Mouse (Mus musculus): ENCODE results near the gene Hint1. TPM values are rescaled to one million over a fixed set of nuclear protein-coding genes. Genes with fewer than 3 reads are reported as not detected.

The Hint1 gene
- total RNA-seq, 2 experiments from 2014 or later = 234 to 245 TPM

DNA sequence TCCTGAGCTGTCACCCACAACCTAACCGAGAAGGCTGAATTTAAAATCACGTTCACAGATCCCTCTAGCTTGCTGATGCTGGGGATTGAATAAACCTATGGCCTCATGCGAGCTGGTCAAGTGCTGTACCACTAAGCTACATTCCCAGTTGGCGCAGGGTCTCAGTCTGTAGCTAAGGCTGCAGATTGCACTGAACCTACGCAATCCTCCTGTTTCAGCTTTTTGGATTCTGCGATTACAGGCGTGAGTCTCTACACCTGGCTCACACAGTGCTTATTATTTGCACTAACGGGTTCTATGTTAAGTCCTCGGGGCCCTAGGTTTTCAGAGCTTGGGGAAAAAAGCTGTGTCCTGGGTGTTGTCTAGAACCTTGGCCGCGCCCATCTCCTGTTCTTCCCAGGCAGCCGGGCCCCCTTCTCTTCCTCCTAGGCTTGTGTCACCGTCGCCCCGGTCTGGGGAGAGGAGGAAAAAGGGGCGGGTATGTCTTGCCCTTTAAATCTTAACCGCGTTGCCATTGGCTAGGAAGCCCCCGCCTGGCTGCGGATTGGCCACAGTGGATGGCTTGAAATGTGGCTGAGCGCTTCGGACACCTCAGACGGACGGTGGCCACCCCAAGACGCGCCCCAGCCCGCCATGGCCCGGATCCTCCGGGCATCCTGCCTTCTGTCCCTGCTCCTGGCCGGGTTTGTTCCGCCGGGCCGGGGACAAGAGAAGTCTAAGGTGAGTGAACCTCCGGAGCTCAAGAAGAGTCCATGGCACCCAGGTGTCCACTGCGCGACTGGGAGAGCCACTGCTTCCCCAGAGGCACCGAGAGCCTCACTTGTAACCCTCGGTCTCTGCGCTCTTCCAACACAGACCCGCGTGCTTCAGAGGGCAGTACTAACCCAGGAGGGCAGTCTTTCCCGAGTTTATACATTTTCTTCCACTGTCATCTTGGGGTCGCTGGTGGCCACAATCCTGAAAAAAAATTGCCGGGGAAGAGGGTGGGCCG, 36.4 kb downstream of the Hint1 start, which contains the start of gene Gpx3:
TSS of gene Gpx3 (plus strand) at position 121 of the 991 bp plus-strand sequence.
- DNase-seq (ENCODE audit: extremely low spot score in 1 of 2, low spot score in 2 of 2) = peak; percentile 49 to 53
- no peak within 1 kb of the TSS for H3K27ac ChIP-seq

DNA sequence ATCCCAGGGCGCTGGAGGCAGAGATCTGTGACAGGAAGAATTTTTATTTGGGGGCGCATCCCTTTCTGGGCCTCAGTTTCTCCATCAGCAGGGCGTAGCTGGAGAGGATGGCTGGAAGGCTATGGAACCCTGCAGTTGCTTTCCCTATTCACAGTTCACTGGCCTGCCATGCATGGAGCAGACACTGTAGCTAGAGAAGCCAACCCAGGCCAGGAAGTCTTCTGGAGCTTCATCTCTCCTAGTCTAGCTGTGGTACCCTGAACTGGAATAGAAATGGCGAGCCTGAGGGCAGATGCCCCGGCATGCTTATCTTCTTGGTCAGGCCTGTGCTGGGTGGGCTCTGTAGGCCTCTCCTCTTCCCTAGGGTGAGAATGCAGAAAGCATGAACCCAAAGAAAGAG, 37.2 kb downstream of the Hint1 start:
- DNase-seq (ENCODE audit: extremely low spot score in 1 of 2, low spot score in 2 of 2) = no peak
- H3K4me3 ChIP-seq = no peak overlapping the region
- intact Hi-C loops (cut with DNase I) = no loop called here
- H3K27ac ChIP-seq = no peak overlapping the region
- TF ChIP-seq CTCF (IDR thresholded peaks at IDR 0.05) = no peak

More for the DNA sequence above, 36.4 kb downstream of the Hint1 start, which contains the start of gene Gpx3:
- no peak for TF ChIP-seq CTCF (IDR thresholded peaks at IDR 0.05)
- peak within 1 kb of the TSS; percentile 42 for H3K4me3 ChIP-seq
- intact Hi-C loops (cut with DNase I) = no loop called here

DNA sequence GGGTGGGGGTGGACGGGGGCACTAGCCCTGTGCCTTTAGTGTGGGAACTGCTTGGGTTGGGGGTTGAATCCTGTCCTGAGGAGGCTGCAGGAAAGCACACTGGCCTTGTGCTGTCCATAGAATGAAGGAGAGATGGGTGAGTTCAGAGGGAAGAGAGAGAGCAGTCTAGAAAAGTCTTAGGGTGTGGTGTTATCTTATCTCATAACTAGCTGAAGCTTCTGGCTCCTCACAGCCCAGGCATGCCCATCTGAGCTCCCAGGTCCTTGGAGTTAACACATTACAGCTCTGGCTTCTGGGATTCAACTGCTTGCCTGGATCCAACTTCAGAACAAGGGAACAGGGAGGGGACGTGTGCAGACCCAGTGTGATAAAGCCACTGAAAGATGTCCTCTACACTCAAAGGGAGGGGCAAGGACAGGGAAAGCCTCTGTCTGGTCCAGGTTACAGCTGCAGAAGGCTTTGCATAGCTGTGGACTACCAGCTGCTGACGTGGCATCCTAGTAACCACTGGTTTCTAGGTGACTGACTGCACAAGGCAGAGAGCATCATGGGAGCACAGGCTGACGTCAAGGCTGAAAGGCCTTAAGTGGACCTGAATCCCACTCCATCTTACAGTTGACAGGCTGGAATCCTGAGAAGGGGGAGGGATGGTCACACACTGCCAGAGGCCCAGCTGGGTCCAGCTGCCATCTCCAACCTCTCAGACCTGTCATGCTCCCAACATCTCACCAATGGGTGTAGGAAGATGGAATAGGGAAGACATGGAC, 37.9 kb downstream of the Hint1 start:
- no peak for TF ChIP-seq CTCF (IDR thresholded peaks at IDR 0.05)

DNA sequence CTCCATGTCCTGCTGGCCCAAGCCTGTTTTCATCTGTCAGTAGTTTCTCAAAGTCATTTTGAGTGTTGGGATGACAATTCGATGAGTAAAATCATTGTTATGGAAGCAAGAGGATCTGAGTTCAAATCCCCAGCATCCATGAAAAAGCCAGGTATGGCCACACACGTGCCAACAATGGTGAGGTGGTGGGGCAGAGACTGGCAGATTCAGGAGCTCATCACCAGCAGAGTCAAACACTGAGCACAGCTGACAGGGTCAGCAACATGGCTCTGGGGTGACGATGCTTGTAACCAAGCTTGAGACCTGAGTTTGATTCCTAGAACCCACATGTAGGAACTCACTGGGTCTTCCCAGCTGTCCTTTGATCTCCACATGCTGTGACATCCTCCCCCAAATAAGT, 38.9 kb downstream of the Hint1 start:
- TF ChIP-seq CTCF (IDR thresholded peaks at IDR 0.05) = no peak
- Histone ChIP-seq H3K27ac (no peak overlapping the region), H3K4me3 (no peak overlapping the region)
- intact Hi-C loops (cut with DNase I) = no loop called here
- DNase-seq (ENCODE audit: extremely low spot score in 1 of 2, low spot score in 2 of 2) = no peak

More for the DNA sequence above, 37.9 kb downstream of the Hint1 start:
- no peak for DNase-seq (ENCODE audit: extremely low spot score in 1 of 2, low spot score in 2 of 2)
- Histone ChIP-seq H3K27ac (no peak overlapping the region), H3K4me3 (no peak overlapping the region)
- intact Hi-C loops (cut with DNase I) = no loop called here

DNA sequence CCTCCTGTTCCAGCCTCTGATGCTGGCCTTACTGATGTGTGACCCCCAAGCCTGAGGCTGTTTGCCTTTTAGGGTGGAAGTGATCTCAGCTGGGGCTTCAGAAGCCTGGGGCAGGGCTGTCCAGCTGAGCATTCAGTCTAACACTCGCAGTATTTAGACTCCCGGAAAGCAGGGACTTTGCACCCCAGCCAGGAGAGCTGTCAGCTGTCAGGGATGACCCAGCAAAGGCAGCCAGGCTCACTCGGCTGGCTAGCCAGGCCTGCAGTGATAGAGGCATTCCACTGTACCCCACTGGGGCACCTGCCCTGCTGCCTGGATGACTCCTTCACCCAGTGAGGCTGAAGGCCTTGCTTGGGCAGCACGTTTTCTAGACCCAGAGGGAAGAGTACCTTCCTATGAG, 39.7 kb downstream of the Hint1 start:
- intact Hi-C loops (cut with DNase I) = no loop called here
- Histone ChIP-seq H3K27ac (no peak overlapping the region), H3K4me3 (no peak overlapping the region)
- no peak for DNase-seq (ENCODE audit: extremely low spot score in 1 of 2, low spot score in 2 of 2)
- TF ChIP-seq CTCF (IDR thresholded peaks at IDR 0.05) = no peak

DNA sequence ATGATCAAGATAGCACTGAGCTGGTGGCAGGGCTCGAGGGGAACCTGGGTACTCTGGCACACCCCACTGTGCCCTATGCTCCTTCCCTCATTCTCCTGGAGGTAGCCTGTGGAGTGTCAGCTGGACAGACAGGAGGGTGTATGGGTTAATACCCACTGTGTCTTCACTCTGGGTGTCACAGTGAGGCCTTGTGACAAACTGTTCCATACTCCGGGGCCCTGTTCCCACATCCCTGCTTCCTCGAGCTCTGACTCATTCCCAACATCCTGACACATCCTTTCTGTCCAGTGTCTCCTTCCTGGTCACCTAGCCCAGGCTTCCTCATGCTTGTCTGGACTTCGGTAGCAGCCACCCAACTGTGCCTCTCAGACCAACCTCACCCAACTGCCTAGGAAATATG, 40.3 kb downstream of the Hint1 start:
- intact Hi-C loops (cut with DNase I) = no loop called here
- H3K4me3 ChIP-seq = no peak overlapping the region
- DNase-seq (ENCODE audit: extremely low spot score in 1 of 2, low spot score in 2 of 2) = no peak
- no peak overlapping the region for H3K27ac ChIP-seq
- no peak for TF ChIP-seq CTCF (IDR thresholded peaks at IDR 0.05)

DNA sequence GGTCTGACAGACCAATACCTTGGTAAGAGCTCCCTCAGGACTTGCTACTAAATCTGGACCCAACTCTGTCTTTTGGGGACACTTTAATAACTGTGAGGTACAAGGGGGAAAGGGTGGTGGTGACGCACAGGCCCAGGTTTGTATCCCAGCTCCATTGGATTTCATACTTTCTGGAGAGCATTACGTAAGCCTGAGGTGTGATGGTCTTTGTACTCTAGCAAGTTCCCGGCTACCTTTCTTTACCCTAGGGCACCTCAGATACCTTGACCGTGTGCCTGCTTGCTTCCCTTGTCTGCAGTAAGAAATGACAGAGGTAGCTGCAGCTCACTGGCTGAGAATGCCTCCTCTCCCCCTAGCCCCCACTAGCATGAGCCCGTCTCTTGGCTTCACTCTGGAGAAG, 41.1 kb downstream of the Hint1 start:
- no peak overlapping the region for H3K4me3 ChIP-seq
- no peak for DNase-seq (ENCODE audit: extremely low spot score in 1 of 2, low spot score in 2 of 2)
- intact Hi-C loops (cut with DNase I) = no loop called here

DNA sequence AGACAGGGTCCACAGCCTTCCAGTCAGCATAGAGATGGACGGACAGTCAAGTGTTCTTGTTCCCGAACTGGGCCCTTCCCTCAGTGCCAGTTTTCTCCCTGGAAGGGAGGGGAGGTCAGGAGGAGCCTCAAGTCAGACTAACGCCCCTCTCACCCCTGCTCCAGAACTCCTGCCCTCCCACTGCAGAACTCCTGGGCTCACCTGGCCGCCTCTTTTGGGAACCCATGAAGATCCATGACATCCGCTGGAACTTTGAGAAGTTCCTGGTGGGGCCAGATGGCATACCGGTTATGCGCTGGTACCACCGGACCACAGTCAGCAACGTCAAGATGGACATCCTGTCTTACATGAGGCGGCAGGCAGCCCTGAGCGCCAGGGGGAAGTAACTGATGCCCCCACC, 43.1 kb downstream of the Hint1 start:
- no peak for TF ChIP-seq CTCF (IDR thresholded peaks at IDR 0.05)
- no peak for DNase-seq (ENCODE audit: extremely low spot score in 1 of 2, low spot score in 2 of 2)
- intact Hi-C loops (cut with DNase I) = no loop called here
- Histone ChIP-seq H3K4me3 (no peak overlapping the region), H3K27ac (no peak overlapping the region)

More for the DNA sequence above, 41.1 kb downstream of the Hint1 start:
- no peak overlapping the region for H3K27ac ChIP-seq
- TF ChIP-seq CTCF (IDR thresholded peaks at IDR 0.05) = no peak

DNA sequence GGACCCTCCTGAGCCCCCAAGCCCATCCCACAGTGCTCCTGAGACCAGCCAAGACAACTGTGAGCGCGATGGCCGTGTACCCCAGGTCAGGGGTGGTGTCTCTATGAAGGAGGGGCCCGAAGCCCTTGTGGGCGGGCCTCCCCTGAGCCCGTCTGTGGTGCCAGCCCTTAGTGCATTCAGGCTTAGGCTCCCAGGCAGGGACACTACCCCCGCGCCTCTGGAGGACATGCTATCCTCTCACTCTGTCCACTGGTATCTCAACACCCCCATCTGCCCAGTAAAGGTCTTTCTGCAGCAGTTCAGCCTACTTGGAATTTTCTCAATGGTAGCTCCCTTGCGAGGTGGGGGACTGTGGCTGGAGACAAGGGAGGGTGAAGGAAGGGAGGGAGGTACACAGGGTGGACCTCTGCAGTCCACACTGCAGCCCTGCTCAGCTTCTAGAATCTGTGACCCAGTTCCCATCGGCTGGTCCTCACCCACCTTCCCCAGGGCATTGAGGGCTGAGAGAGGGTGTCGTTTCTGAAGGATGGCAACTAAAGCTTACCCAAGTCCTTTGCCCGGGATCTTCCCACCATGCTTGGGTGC, 44.0 kb downstream of the Hint1 start:
- TF ChIP-seq CTCF (IDR thresholded peaks at IDR 0.05) = no peak
- H3K4me3 ChIP-seq = no peak overlapping the region
- no peak overlapping the region for H3K27ac ChIP-seq
- DNase-seq (ENCODE audit: extremely low spot score in 1 of 2, low spot score in 2 of 2) = no peak
- intact Hi-C loops (cut with DNase I) = no loop called here

DNA sequence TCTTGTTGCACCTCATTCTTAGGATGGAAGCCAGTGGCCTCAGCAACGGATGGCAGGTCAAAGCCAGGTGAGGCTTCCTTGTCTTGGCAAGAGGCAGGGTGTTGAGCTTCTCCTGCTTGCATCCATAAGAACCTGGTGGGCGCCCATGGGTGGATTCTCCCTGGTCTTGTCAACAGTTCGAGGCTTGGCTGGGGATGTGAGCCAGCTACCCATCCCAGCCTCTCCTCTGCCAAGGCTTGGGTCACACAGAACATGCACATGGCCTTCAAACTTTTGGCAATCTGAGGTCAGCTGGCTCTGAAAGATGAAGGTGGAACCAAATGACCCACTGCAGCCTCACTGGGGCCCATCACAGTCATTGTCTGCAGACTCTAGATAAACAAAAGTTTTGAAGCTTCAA, 45.0 kb downstream of the Hint1 start:
- TF ChIP-seq CTCF (IDR thresholded peaks at IDR 0.05) = no peak
- Histone ChIP-seq H3K27ac (no peak overlapping the region), H3K4me3 (no peak overlapping the region)
- intact Hi-C loops (cut with DNase I) = no loop called here
- DNase-seq (ENCODE audit: extremely low spot score in 1 of 2, low spot score in 2 of 2) = no peak

DNA sequence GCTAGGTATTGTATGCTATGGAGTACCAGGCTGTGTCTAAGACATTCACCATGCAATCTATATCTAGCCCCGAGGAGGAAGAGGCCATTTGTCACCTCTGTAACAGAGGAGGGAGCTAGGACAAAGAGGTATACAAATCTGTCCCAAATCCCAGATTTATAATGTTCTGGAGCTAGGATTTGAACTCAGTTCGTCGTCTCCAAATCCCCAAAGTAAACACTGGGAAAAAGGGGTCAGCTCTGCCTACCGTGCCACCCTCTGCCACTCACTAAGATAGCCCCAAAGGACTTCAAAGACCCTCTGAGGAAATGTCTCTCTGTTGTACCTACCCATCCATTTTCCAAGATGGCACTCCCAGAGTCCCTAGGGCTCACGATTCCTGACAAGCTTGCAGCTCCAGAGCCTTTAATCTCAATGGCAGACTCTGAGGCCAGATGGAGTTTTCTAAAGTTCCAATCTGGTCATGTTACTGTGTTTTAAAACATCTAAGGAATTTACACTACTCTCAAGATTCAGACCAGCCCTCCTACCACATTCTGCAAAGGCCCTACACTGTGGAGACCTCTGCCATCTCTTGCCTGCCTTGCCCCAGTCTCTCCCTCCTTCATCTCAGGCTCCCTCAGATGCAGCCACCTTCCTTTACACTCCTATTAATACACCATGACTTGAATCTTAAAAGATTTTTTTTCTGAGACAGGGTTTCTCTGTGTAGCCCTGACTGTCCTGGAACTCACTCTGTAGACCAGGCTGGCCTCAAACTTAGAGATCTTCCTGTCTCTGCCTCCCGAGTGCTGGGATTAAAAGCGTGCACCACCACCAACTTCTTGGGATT, 45.7 kb downstream of the Hint1 start:
- no peak overlapping the region for H3K27ac ChIP-seq
- intact Hi-C loops (cut with DNase I) = no loop called here
- no peak overlapping the region for H3K4me3 ChIP-seq
- no peak for TF ChIP-seq CTCF (IDR thresholded peaks at IDR 0.05)
- DNase-seq (ENCODE audit: extremely low spot score in 1 of 2, low spot score in 2 of 2) = no peak

Data from left cerebral cortex, adult 2 months (tissue).